Mouse (Mus musculus): ENCODE data around the gene Sds.

DNA sequence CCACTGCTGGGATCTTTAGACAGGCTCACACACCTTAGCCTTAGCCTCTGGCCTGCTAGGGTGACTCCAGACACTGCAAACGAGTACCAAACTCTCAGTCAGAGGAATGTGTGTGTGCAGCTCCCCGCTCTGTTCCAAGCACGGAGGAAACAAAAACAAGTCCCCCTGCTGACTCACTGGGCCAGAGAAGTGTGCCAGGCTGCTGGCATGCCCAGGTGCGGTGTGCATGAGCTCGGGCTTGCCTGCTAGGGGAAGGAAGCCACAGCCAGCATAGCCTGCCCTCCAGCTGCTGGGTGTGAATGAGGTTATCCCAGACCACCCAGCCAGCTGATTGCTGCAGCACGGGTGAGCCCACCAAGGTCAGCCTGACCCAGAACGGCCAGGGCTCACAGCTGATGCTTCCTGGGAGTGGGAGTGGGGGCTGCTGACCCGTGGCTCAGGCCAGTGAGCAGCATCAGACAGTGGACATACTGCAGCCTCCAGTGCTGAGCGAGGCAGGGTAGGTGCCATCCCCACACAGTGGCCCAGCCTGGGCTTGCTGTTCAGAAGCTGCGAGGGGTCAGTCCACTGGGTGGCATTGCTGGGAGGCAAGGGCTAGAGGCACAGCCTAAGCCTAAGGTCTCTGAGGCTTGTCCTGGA lies 18.9 kb downstream of the Sds start:
- no peak for TF ChIP-seq CTCF (IDR thresholded peaks at IDR 0.05; ENCODE audit: low read depth)
- TF ChIP-seq EP300 (IDR thresholded peaks at IDR 0.05; ENCODE audit: low read depth) = no peak
